Mouse (Mus musculus) heart, embryonic 16.5 days (tissue): ENCODE results near the gene Erc2. TPM values are rescaled to one million over a fixed set of nuclear protein-coding genes. Genes with fewer than 3 reads are reported as not detected.

Experiments used
- ATAC-seq: fragments of 200-750 bp; cut with Nextera tagmentation; replicated peaks from 2 replicates; pipeline ENCODE4 v1.8.0; 2017; ENCODE audit warnings: moderate number of reproducible peaks; ENCODE audit not compliant: insufficient read depth, low FRiP score; ENCODE audit errors: extremely low read depth
- H3K27ac ChIP-seq: fragments of 300-500 bp; sonication (generic); 2 replicates; pipeline ENCODE4 v1.5.1; 2014; ENCODE audit warnings: mild to moderate bottlenecking, low read length, control low read depth, moderate library complexity
- H3K27me3 ChIP-seq: fragments of 300-500 bp; sonication (generic); 2 replicates; pipeline ENCODE4 v1.6.1; 2014; ENCODE audit warnings: low read length, mixed read lengths; ENCODE audit not compliant: control insufficient read depth, insufficient read depth
- H3K36me3 ChIP-seq: fragments of 300-500 bp; sonication (generic); 2 replicates; pipeline ENCODE4 v1.6.1; 2014; ENCODE audit not compliant: control insufficient read depth, insufficient read depth
- H3K4me1 ChIP-seq: fragments of 300-500 bp; sonication (generic); 2 replicates; pipeline ENCODE4 v1.6.1; 2014; ENCODE audit warnings: low read length, mixed read lengths; ENCODE audit not compliant: control insufficient read depth, insufficient read depth
- H3K4me2 ChIP-seq: fragments of 300-500 bp; sonication (generic); 2 replicates; pipeline ENCODE4 v1.6.1; 2014; ENCODE audit warnings: low read depth, mild to moderate bottlenecking, control low read depth, low read length
- H3K4me3 ChIP-seq: fragments of 300-500 bp; sonication (generic); 2 replicates; pipeline ENCODE4 v1.5.1; 2014; ENCODE audit warnings: mild to moderate bottlenecking, control low read depth, low read length
- H3K9ac ChIP-seq: fragments of 300-500 bp; sonication (generic); 2 replicates; pipeline ENCODE4 v1.6.1; 2014; ENCODE audit warnings: low read length, control low read depth
- H3K9me3 ChIP-seq: fragments of 300-500 bp; sonication (generic); replicated peaks from 2 replicates; pipeline ENCODE4 v1.6.1; 2016; ENCODE audit warnings: low read length; ENCODE audit not compliant: control insufficient read depth
- WGBS: fragments of 180-500 bp; shearing (Covaris S2); extraction: QIAGEN DNeasy Blood & Tissue Kit; methylation state at CpG from one replicate; pipeline ENCODE4 v1.1.7; 2014; 5-methylcytosine and 5-hydroxymethylcytosine counted together
- polyA plus RNA-seq: library from polyadenylated mRNA; unstranded; fragments of >200 nt; fragmentation: Nextera tagmentation; extraction: Ambion mirVana; gene quantifications from 2 replicates; pipeline ENCODE4 v1.2.1, GENCODE M21; 2015

Gene Erc2
- polyA plus RNA-seq, 1 experiment from 2014 or later = 1.5 TPM

DNA sequence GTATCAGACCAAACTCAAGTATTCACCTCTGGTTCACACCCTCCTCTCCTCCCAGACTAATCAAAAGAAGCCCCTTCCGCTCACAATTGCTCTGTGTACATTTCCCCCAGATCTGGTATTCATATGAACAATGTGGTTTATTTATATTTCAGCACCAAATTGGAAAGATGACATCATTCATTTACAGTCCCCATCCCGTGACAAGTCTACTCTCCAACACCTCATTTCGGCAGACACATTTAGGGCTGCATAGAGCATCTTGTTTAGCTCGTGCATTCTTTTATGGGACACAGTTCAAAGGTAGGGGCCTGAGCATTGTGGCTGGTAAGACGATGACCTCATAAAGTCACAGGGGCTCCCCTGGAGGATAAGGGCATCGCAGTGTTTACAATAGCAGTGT, 677.9 kb downstream of the Erc2 start:
- Histone ChIP-seq H3K4me1 (peaks cover 16% of the 10 kb centered on the region), H3K27me3 (peaks cover 4% of the 10 kb centered on the region; the same call in 1 of the 2 replicates), H3K27ac (no peak overlapping the region), H3K4me2 (no peak overlapping the region), H3K36me3 (no peaks in the 10 kb centered on the region), H3K9ac (no peak overlapping the region), H3K4me3 (no peak overlapping the region), H3K9me3 (no peaks in the 10 kb centered on the region)
- 44% methylated on average over 6 of the region's 6 CpGs for WGBS
- no peak for ATAC-seq

- peaks cover 4% of the 10 kb centered on the region; the same call in 1 of the 2 replicates for H3K27me3 ChIP-seq
- no peak overlapping the region for H3K4me2 ChIP-seq
- H3K9ac ChIP-seq = no peak overlapping the region
- ATAC-seq = no peak
- peaks cover 6% of the 10 kb centered on the region; the same call in 1 of the 2 replicates for H3K4me1 ChIP-seq
- 19% methylated on average over 5 of the region's 5 CpGs for whole genome bisulfite sequencing
- no peak overlapping the region for H3K27ac ChIP-seq
- no peak overlapping the region for H3K4me3 ChIP-seq
- H3K9me3 ChIP-seq = no peaks in the 10 kb centered on the region
- no peaks in the 10 kb centered on the region for H3K36me3 ChIP-seq
Measured at GRCm38 (mm10) chr14:28301251-28301650, 679.0 kb downstream of the Erc2 start.

DNA sequence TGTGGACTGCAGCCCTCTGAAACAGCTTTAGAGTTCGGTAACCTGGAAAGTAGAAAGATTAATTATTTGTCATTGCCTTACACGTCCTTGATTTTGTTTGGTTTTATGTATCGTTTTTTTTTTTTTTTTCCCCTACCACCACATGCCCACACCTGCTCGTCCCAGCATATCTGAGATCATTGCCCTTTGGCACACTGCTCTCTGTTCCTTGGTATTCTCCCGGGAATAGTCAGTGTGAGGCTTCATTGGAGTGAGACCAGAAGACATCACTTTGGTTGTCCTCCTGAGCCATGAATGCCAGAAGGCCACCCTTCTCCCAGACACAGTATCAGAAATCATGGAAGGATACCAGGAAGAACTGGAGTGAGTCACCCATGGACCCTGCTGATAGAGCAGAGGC, 681.9 kb downstream of the Erc2 start:
- peaks cover 5% of the 10 kb centered on the region; the same call in 1 of the 2 replicates for H3K4me1 ChIP-seq
- no peak overlapping the region for H3K27ac ChIP-seq
- H3K36me3 ChIP-seq = no peaks in the 10 kb centered on the region
- ATAC-seq = no peak
- H3K27me3 ChIP-seq = no peaks in the 10 kb centered on the region
- peaks cover 2% of the 10 kb centered on the region; the same call in 1 of the 2 replicates for H3K9me3 ChIP-seq
- no peak overlapping the region for H3K4me2 ChIP-seq
- 74% methylated on average over 5 of the region's 5 CpGs for WGBS
- H3K4me3 ChIP-seq = no peak overlapping the region
- H3K9ac ChIP-seq = no peak overlapping the region

- peaks cover 2% of the 10 kb centered on the region; the same call in 1 of the 2 replicates for H3K9me3 ChIP-seq
- 81% methylated on average over 1 of the region's 1 CpGs for whole genome bisulfite sequencing
- ATAC-seq = no peak
Measured at GRCm38 (mm10) chr14:28308661-28309060, 686.4 kb downstream of the Erc2 start.

GRCm38 (mm10) chr14:28316851-28317250, 694.6 kb downstream of the Erc2 start:
- Histone ChIP-seq H3K4me1 (no peaks in the 10 kb centered on the region), H3K27me3 (no peaks in the 10 kb centered on the region), H3K36me3 (no peaks in the 10 kb centered on the region), H3K9ac (no peak overlapping the region), H3K27ac (no peak overlapping the region), H3K4me2 (no peak overlapping the region), H3K9me3 (no peaks in the 10 kb centered on the region), H3K4me3 (no peak overlapping the region)
- no peak for ATAC-seq
- WGBS = 85% methylated on average over 7 of the region's 7 CpGs

More at GRCm38 (mm10) chr14:28308661-28309060, 686.4 kb downstream of the Erc2 start:
- Histone ChIP-seq H3K27me3 (no peaks in the 10 kb centered on the region), H3K36me3 (no peaks in the 10 kb centered on the region), H3K4me2 (no peak overlapping the region), H3K27ac (no peak overlapping the region), H3K4me3 (no peak overlapping the region), H3K9ac (no peak overlapping the region), H3K4me1 (no peaks in the 10 kb centered on the region; the same call in 1 of the 2 replicates)

- H3K4me3 ChIP-seq = no peak overlapping the region
- H3K4me1 ChIP-seq = no peaks in the 10 kb centered on the region
- H3K9me3 ChIP-seq = no peaks in the 10 kb centered on the region
- WGBS = 78% methylated on average over 5 of the region's 5 CpGs
- no peak overlapping the region for H3K4me2 ChIP-seq
- H3K27ac ChIP-seq = no peak overlapping the region
- H3K9ac ChIP-seq = no peak overlapping the region
- no peak for ATAC-seq
- no peaks in the 10 kb centered on the region for H3K36me3 ChIP-seq
- H3K27me3 ChIP-seq = no peaks in the 10 kb centered on the region
Measured at GRCm38 (mm10) chr14:28321916-28322534, 699.8 kb downstream of the Erc2 start.

DNA sequence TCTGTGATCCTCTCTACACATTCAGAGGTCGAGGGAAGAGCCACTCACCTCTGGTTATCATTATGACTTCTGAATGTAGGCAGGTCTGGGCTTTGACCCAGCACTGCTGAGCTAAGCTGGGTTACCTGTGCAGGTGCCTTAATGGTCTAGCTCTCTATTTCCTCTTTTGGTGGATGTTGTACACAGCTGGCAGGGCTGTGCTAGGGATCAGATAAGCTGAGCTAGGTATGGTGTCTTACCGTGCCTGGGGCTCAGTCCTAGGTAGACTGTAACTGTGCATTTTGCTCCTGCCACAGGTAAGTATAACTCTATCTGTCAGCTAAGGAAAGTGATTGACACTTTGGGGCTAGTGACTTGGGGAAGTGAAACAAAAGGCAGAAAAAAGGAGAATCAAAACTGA, 701.0 kb downstream of the Erc2 start:
- 69% methylated on average over 2 of the region's 2 CpGs for WGBS
- no peaks in the 10 kb centered on the region for H3K36me3 ChIP-seq
- H3K4me1 ChIP-seq = no peaks in the 10 kb centered on the region
- no peak for ATAC-seq
- H3K27ac ChIP-seq = no peak overlapping the region
- H3K4me3 ChIP-seq = no peak overlapping the region
- no peaks in the 10 kb centered on the region for H3K27me3 ChIP-seq
- H3K4me2 ChIP-seq = no peak overlapping the region
- no peaks in the 10 kb centered on the region for H3K9me3 ChIP-seq
- no peak overlapping the region for H3K9ac ChIP-seq

GRCm38 (mm10) chr14:28323727-28324126, 701.5 kb downstream of the Erc2 start:
- H3K9ac ChIP-seq = no peak overlapping the region

GRCm38 (mm10) chr14:28326456-28326855, 704.2 kb downstream of the Erc2 start:
- Histone ChIP-seq H3K36me3 (no peaks in the 10 kb centered on the region), H3K9ac (no peak overlapping the region), H3K4me2 (no peak overlapping the region), H3K27me3 (no peaks in the 10 kb centered on the region), H3K9me3 (no peaks in the 10 kb centered on the region), H3K27ac (no peak overlapping the region), H3K4me1 (no peaks in the 10 kb centered on the region), H3K4me3 (no peak overlapping the region)
- ATAC-seq = no peak
- whole genome bisulfite sequencing = 74% methylated on average over 7 of the region's 7 CpGs

More at GRCm38 (mm10) chr14:28323727-28324126, 701.5 kb downstream of the Erc2 start:
- Histone ChIP-seq H3K9me3 (no peaks in the 10 kb centered on the region), H3K4me1 (no peaks in the 10 kb centered on the region), H3K36me3 (no peaks in the 10 kb centered on the region), H3K27me3 (no peaks in the 10 kb centered on the region), H3K4me2 (no peak overlapping the region), H3K27ac (no peak overlapping the region), H3K4me3 (no peak overlapping the region)
- ATAC-seq = no peak
- 68% methylated on average over 2 of the region's 2 CpGs for WGBS
